Mouse (Mus musculus): ENCODE measurements around the gene Adgrl3.

DNA sequence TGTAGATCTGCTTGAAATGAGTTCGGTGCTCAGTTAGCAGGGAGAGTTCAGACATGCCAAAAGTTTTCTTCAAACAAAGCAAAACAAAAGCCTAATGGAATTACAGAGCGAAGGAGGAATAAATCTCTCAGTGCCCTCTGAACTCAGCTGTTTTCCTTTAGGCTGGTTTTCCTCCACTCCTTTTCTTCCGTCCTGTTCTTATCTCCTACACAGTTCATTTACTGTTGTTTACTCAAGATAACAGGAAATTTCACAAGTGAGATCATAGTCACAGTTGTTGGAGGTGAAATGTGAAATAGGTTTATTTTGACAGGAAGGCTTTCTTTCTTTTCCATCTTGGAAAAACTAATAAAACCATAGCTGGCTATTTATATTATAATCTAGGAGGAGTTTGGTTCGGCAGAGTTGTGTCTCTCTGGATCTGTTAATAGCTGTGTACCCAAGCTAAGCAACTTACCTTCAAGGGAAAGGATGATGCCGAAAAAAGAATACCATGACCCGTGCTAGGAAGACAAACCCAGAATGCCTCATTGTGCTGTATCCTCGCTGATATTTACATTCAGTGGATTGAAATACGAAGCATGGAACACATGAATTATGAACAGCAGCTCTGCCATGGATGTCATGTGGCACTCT, 456.2 kb downstream of the Adgrl3 start:
- TF ChIP-seq MYOD1 (IDR thresholded peaks at IDR 0.05; ENCODE audit: control insufficient read depth in 1 of 3, insufficient read length in 2 of 3, low read depth in 2 of 3) (no peak), POLR2A (IDR thresholded peaks at IDR 0.05; ENCODE audit: insufficient read length, low read depth) (no peak), E2F4 (IDR thresholded peaks at IDR 0.05; ENCODE audit: insufficient read depth) (no peak), SRF (IDR thresholded peaks at IDR 0.05; ENCODE audit: control insufficient read depth, insufficient read length, low read depth) (no peak), USF1 (IDR thresholded peaks at IDR 0.05; ENCODE audit: low read depth) (no peak), MAX (IDR thresholded peaks at IDR 0.05; ENCODE audit: low read depth) (no peak), REST (IDR thresholded peaks at IDR 0.05; ENCODE audit: insufficient read depth, insufficient read length) (no peak)
